Mouse (Mus musculus): ENCODE data around the gene Gm20518.
A peak's percentile ranks its signal among the peaks of the same experiment; 100 is the strongest.

The Gm20518 gene

DNA sequence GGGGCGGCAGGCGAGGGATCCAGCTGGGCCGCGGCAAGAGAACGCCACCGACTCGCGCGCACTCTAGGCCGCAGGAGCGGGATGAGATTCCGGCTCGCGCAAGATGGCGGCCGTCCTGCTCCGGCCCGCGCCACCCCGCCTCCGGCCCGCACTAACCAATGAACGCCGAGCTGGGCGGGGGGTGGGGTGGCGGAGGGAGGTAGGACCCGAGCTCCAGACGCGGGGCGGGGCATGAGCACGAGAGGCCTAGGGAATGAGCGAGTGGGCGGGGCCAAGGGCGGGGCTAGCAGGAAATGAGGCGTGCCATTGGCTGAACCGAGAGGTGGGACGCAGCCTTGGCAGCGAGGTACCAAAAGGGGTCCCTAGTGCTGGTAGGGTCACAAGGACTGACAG, at the start of gene Gm20518:
Gene Gm20518, minus strand, starts transcription at position 105 of the 393 bp plus-strand sequence.
- peak; percentile 99 for DNase-seq (ENCODE audit: extremely low spot score, low spot score)

- no peak for DNase-seq (ENCODE audit: extremely low spot score, low spot score)
Observed at GRCm38 (mm10) chr16:17939255-17939751, 47.8 kb upstream of the Gm20518 start.

GRCm38 (mm10) chr16:17938821-17939220, 47.4 kb upstream of the Gm20518 start:
- DNase-seq (ENCODE audit: extremely low spot score, low spot score): peak; percentile 51

GRCm38 (mm10) chr16:17938187-17938586, 46.7 kb upstream of the Gm20518 start:
- no peak for DNase-seq (ENCODE audit: extremely low spot score, low spot score)

- DNase-seq (ENCODE audit: extremely low spot score, low spot score): no peak
Observed at GRCm38 (mm10) chr16:17936776-17937175, 45.3 kb upstream of the Gm20518 start.

- DNase-seq (ENCODE audit: extremely low spot score, low spot score): no peak
Observed at GRCm38 (mm10) chr16:17934445-17934910, 43.0 kb upstream of the Gm20518 start.

- DNase-seq (ENCODE audit: extremely low spot score, low spot score): no peak
Observed at GRCm38 (mm10) chr16:17933594-17934444, 42.3 kb upstream of the Gm20518 start.

DNA sequence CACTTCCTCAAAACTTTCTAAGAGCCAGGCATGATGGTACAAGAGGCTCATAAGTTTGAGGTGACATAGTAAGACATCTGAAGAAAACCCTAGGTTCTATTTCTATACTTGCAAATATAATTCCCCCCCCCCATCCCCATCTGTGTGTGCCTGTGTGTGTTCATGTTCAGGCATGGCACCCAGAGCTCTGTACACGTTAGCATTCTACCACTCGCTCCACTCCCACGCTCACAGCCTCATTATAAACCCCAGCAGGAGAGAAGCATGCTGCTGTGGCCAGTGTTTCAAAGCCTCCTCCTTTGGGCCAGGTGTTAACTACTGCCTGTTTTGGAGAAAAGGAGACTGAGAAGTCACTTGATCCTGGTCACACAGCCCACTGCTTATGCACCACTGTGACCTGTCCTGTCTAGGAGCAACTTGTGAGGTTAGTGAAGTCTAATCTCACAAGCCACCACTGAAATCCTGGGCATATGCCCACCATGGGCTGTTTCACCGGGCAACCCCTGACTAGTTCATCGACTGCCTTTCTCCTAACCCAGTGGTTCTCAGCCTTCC, 40.5 kb upstream of the Gm20518 start:
- DNase-seq (ENCODE audit: extremely low spot score, low spot score): no peak

- DNase-seq (ENCODE audit: extremely low spot score, low spot score): no peak
Observed at GRCm38 (mm10) chr16:17929631-17930030, 38.2 kb upstream of the Gm20518 start.

DNA sequence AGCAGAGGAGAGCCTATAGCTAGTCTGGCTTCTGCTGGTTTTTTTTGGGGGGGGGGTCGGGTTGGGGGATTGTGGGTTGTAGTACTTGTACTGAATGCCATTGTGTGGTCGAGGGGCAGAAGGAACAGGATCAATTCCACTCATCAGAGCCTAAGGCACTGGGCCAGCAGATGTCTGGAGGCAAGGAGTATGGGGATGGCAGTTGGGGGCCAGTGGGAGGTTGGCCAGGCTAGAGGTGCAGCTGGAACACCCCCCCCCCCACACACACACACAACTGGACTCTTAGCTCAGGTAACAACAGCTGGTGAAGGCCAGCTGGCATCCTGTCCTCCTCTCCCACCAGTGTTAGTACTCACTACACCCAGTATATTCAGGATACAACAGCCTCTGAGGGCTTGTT, 37.7 kb upstream of the Gm20518 start:
- no peak for DNase-seq (ENCODE audit: extremely low spot score, low spot score)

GRCm38 (mm10) chr16:17928627-17929104, 37.2 kb upstream of the Gm20518 start:
- DNase-seq (ENCODE audit: extremely low spot score, low spot score): peak; percentile 76

- DNase-seq (ENCODE audit: extremely low spot score, low spot score): peak; percentile 89
Observed at GRCm38 (mm10) chr16:17928087-17928580, 36.7 kb upstream of the Gm20518 start, which contains the start of gene Slc25a1. Slc25a1 (minus strand) TSS chr16:17928219.

DNA sequence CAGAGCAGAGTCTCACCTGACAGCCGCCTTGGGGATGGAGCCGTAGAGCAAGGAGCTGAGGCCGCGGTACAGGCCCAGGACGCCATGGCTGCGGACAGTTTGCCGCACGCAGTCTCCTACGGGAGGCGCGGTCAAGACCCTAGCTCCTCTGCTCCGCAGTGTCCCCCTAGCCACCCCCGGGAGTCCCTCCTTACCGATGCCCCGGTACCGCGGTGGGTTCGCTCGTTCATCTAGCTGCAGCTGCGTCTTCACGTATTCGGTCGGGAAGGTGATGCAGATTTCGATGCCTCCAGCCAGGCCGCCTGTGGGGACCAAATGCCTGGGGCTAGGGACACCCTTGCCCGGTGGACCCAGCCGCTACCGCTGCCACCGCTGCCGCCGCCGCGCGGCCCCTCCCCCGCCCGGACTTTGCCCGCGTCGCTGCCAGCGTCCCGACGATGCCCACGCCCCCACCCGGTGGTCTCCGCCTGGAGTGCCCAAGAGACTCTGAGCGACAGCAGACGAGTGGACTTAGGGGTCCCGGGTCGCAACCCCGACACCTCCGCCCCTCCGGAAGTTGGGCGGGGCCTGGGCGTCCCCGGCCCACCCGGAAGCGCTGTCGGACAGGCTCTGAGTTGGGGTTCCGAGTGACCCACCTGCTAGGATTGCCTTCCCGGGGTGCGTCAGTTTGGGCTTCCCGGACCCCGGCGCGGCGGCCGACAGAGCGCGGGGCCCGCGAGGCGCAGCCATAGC, 36.0 kb upstream of the Gm20518 start:
- DNase-seq (ENCODE audit: extremely low spot score, low spot score): peak; percentile 81

DNA sequence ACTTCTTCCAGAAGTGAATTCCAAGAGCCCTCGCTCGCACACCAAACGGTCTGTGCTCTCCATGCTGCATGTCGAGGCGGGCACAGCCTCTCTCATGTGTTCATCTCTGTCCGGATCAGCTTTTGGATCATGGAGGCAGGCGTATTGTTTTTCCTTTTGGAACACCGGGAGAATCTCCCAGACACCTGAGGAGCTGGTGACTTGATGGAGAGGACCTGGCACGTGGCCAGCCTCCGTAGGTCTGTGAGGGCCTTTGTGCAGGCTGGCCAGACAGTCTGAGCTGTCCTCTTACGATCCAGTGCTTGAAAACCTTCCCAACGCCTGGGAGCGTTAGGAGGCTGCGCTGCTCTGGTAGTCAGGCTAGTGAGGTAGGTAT, 30.7 kb upstream of the Gm20518 start:
- no peak for DNase-seq (ENCODE audit: extremely low spot score, low spot score)

- DNase-seq (ENCODE audit: extremely low spot score, low spot score): peak; percentile 96
Observed at GRCm38 (mm10) chr16:17921325-17922162, 30.1 kb upstream of the Gm20518 start.

GRCm38 (mm10) chr16:17920586-17920985, 29.1 kb upstream of the Gm20518 start:
- peak; percentile 36 for DNase-seq (ENCODE audit: extremely low spot score, low spot score)

DNA sequence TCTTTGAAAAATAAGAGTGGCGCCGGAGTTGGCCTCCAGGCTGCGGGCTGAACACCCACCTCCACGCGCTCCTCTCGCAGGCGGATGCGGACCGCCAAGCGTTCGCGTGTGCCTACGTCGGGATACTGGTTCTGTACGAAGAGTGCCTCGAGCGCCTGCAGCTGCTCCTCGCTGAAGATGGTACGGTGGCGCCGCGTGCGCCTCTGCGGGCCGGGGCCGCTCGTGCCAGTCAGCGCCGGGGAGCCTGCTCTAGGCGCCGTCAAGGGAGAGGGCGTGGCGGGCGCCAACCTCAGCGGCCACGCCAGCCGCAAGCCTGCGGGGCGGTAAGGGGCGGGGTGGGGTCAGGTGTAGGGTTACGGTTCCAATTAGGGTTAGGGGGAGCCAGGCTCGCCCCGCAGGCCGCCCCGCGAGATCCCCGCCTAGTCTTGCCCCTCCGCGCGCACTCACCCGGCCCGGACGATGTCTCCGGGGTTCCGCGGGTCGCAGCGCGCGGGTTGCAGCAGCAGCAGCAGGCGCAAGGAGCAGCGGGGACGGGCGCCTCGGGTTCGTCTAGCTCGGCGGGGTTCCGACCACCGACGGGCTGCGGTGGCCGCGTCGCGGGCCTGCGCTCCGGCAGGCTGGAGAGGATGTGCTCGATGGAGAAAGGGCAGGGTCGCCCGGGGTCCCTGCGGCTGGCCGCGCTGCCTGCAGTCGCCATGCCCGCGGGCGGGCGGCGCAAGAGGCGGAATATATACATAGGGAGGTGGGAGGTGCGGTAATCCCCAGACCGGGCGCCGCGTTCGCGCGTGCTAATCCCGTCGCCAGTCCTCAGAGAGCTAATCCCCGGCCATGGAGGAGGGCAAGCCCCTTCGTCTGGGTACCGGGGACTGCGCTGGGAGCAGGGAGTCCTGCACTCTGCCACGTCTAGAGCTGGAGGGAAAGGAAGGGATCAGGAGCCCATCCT, 23.1 kb upstream of the Gm20518 start, which contains the start of gene Gsc2:
Gene Gsc2, minus strand, starts transcription at position 753 of the 943 bp plus-strand sequence.
- peak; percentile 55 for DNase-seq (ENCODE audit: extremely low spot score, low spot score)

DNA sequence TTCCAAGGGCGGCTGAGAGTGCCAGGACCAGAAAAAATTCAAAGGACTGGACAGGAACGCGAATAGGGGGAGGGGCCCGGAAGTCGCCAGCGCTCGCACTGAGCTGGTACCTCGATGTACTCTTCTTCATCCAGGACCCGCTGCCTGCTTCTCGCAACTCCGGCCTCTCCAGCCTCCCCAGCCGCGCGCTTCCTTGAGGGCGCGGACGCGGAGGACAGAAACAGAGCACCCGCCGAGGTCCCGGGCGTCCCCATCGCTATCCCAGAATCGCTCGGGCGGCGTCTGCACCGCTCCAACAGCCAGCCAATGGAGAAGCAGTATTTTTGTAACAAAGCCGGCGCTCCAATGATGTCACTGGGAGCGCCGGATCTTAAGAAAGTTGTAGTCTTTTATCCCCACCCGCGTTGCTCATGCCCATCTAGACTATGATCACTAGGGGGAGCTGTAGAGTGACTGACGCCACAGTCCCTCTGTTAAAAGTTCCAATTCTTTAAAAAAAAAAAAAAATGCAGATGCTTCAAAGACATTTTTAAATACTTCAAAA, 19.7 kb upstream of the Gm20518 start, which contains the start of gene Ess2:
Gene Ess2, minus strand, starts transcription at position 297 of the 544 bp plus-strand sequence.
- peak; percentile 85 for DNase-seq (ENCODE audit: extremely low spot score, low spot score)

GRCm38 (mm10) chr16:17898462-17898861, 7.0 kb upstream of the Gm20518 start, which contains the start of the genes Dgcr2 and Tssk2:
Dgcr2 (minus strand) TSS chr16:17898562.
Tssk2 (plus strand) TSS chr16:17898637.
- DNase-seq (ENCODE audit: extremely low spot score, low spot score): no peak

All from neural tube, embryonic 10.5 days (tissue).